Mouse (Mus musculus): Measurements from ENCODE around the gene Cenpa.
"Not testable (repeated sequence)": the region's sequence is repeated elsewhere in the genome, so short reads cannot be mapped to it uniquely, and the experiment has no call there.

The Cenpa gene

GRCm38 (mm10) chr5:30647396-30647795, 19.2 kb upstream of the Cenpa start:
- DNase-seq = no peak

GRCm38 (mm10) chr5:30647815-30648560, 18.6 kb upstream of the Cenpa start, which contains the start of gene Slc35f6:
Gene Slc35f6, plus strand, starts transcription at chr5:30647933.
- DNase-seq = peak; percentile 93 to 96

- no peak for DNase-seq
These were observed 17.0 kb upstream of the Cenpa start for GRCm38 (mm10) chr5:30649558-30649957.

GRCm38 (mm10) chr5:30650756-30651155, 15.8 kb upstream of the Cenpa start:
- no peak for DNase-seq

GRCm38 (mm10) chr5:30651554-30651953, 15.0 kb upstream of the Cenpa start:
- DNase-seq = no peak

- DNase-seq = no peak
These were observed 13.3 kb upstream of the Cenpa start for GRCm38 (mm10) chr5:30653246-30653645.

GRCm38 (mm10) chr5:30655042-30655441, 11.5 kb upstream of the Cenpa start:
- DNase-seq = no peak

GRCm38 (mm10) chr5:30655526-30656195, 10.9 kb upstream of the Cenpa start:
- DNase-seq = no peak

- no peak for DNase-seq
These were observed 7.5 kb upstream of the Cenpa start for GRCm38 (mm10) chr5:30659042-30659441.

GRCm38 (mm10) chr5:30660278-30660677, 6.3 kb upstream of the Cenpa start:
- DNase-seq = no peak

- no peak for DNase-seq
These were observed 5.8 kb upstream of the Cenpa start for GRCm38 (mm10) chr5:30660813-30661212.

GRCm38 (mm10) chr5:30665360-30665759, 1.2 kb upstream of the Cenpa start:
- DNase-seq = no peak

- no peak for DNase-seq
These were observed 609 bp upstream of the Cenpa start for GRCm38 (mm10) chr5:30665968-30666367.

- DNase-seq = no peak
These were observed 638 bp downstream of the Cenpa start for GRCm38 (mm10) chr5:30667215-30667614.

- DNase-seq = no peak
These were observed 1.1 kb downstream of the Cenpa start for GRCm38 (mm10) chr5:30667686-30668085.

GRCm38 (mm10) chr5:30668637-30669495, 2.3 kb downstream of the Cenpa start:
- no peak for DNase-seq

- no peak for DNase-seq
These were observed 2.9 kb downstream of the Cenpa start for GRCm38 (mm10) chr5:30669496-30669830.

- DNase-seq = no peak
These were observed 3.5 kb downstream of the Cenpa start for GRCm38 (mm10) chr5:30670091-30670490.

- DNase-seq = no peak
These were observed 7.4 kb downstream of the Cenpa start for GRCm38 (mm10) chr5:30674001-30674400.

GRCm38 (mm10) chr5:30676800-30677199, 10.2 kb downstream of the Cenpa start:
- DNase-seq = no peak

GRCm38 (mm10) chr5:30678069-30678468, 11.5 kb downstream of the Cenpa start:
- DNase-seq = not testable (repeated sequence)

GRCm38 (mm10) chr5:30678722-30679296, 12.2 kb downstream of the Cenpa start:
- no peak for DNase-seq

GRCm38 (mm10) chr5:30679593-30679992, 13.0 kb downstream of the Cenpa start:
- DNase-seq = no peak
